Mouse (Mus musculus): ENCODE data around the gene Rnf121. TPM values are rescaled to one million over a fixed set of nuclear protein-coding genes. Genes with fewer than 3 reads are reported as not detected.

Rnf121 gene
- total RNA-seq (2021) = 10 to 100 TPM; 18.8 to 25.8 TPM
- long read RNA-seq, experiment 1, transcript Rnf121-202 (9 exons, 2,249 nt) = major isoform, 24 of 37 reads
- long read RNA-seq, experiment 1, transcript Rnf121-201 (9 exons, 2,344 nt) = minor isoform, 8 of 37 reads
- long read RNA-seq, experiment 1, partial matches to known transcripts = 0 of 37 reads
- long read RNA-seq, experiment 1, other reads (novel, unspliced or antisense) = 4 of 37 reads
- long read RNA-seq, experiment 2, transcript Rnf121-201 (9 exons, 2,344 nt) = minor isoform, 8 of 36 reads
- long read RNA-seq, experiment 2, transcript Rnf121-202 (9 exons, 2,249 nt) = major isoform, 18 of 36 reads
- long read RNA-seq, experiment 2, partial matches to known transcripts = 2 of 36 reads
- long read RNA-seq, experiment 2, other reads (novel, unspliced or antisense) = 7 of 36 reads

DNA sequence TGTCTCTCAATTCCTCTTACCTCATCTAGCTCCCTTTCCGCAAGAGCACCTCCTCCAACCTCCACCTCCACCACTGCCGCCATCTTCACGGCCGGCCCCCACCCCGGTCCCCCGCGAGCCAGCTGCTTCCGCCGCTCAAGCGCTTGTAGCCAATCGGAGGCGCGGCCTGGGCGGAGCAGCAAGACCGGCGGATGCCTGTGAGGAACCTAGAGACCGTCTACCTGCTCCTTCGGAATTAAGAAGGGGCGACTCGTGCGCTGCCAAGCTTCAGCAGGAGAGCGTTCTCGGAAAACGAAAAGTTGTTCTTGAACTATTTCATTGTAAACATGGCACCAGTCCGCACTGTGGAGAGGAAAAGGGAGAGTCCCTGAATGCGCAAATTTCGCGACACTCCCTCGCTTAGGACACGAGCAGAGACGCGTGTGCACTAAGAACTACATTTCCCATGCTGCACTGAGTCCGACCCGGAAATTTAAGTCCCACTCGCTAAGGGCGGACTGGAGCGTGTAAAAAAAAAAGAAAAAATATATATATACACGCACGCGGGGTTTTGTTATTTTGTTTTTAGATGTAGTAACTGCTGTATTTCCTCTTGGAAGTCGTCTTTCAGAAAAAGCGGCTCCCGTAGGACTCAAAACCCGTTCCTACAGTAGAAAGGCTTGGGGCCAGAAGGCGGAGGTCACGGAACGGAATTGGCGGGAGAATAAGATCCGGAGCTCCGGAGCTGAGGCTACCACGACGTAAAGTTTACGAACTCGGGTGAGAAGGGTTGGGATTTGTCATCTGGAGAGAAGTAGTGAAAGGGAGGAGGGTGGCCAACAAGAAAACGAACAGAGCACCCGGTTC lies at the start of gene Rnf121, which contains the start of the genes Xndc1 and Xntrpc:
Gene Rnf121 (minus strand): TSS at position 424 of the 846 bp plus-strand sequence.
Gene Xndc1 (plus strand): TSS at position 466 of the 846 bp plus-strand sequence.
Gene Xntrpc (plus strand): TSS at position 668 of the 846 bp plus-strand sequence.
- peak; percentile 90 for DNase-seq

DNA sequence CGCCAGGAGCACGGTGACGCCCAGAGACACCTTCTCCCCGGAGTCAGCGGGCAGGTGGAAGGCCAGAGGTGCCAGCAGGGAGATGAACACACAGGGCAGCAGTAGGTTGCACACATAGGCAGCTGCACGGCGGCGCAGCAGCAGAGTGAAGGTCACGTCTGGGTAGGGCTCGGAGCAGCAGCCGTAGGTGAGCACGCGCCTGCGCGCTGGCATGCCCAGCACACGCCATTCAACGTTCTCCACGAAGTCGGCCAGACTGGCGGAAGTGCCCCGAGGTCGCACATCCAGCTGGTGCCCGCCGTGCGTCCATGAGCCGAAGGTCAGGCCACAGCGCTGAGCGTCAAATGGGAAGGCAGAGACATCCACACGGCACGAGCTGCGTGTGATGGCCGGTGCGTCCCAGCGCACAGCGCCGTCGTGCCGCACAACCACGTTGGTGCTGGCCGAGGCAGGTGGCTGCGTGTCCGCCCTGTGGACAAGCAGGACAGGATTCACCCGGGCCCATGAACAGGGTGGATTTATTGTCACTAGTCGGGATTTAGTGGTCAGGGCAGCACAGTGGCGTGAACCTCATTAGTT lies 48.0 kb upstream of the Rnf121 start:
- DNase-seq = no peak

DNA sequence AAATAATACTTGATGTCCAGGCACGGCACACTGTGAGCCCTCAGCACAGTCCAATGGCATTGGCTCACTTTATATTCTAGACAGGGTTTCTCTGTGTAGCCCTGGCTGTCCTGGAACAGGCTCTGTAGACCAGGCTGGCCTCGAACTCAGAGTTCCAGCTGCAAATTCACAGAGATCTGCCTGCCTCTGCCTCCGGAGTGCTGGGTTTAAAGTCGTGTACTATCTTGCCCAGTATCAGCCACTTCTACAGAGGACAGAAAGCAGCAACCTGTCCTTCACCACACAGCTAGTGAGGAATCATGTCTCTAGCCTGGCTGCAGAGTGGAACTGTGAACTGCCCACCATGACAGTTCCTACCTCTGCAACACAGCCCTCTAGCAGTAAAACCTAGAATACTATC lies 44.5 kb upstream of the Rnf121 start:
- DNase-seq = no peak

- no peak for DNase-seq
Measured at GRCm38 (mm10) chr7:102109171-102109570, 43.9 kb upstream of the Rnf121 start, which contains the start of gene Art5. Gene Art5, minus strand, starts transcription at chr7:102109489.

GRCm38 (mm10) chr7:102108206-102108605 lies 42.9 kb upstream of the Rnf121 start:
- DNase-seq = no peak

- DNase-seq = no peak
Measured at GRCm38 (mm10) chr7:102106700-102107141, 41.5 kb upstream of the Rnf121 start.

DNA sequence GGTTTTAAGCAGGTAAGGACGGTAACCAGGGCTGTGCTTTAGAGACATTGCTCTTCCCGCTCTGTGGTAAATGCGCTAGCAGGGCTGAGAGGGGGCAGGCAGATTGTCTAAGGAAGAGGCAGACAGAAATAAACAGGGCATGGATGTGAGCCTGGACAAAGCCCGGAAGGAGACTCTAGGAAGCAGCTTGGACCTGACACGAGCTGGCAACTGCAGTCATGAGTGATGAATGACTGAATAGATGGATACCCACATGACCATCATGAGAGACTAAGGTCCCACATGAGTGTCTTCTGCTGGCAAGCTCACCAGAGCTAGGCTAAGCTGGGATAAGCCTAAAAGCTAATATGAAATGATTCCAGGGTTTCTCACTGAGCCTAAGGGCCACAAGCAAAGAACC lies 38.9 kb upstream of the Rnf121 start:
- no peak for DNase-seq

DNA sequence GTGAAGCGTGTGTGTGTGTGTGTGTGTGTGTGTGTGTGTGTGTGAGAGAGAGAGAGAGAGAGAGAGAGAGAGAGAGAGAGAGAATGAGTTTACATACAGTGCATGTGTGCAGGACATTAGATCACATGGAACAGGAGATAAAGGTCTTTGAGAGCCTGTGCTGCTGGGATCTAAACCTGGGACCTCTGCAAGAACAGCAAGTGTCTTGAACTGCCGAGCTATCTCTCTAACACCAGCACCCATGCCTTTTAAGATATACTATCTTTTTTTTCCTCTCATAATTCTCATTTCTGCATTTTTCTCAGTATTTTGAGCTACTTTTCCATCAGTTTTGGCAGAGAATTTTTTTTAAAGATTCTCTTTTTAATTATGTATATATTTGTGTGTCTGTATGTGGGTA lies 38.3 kb upstream of the Rnf121 start:
- DNase-seq = no peak

- DNase-seq = no peak
Measured at GRCm38 (mm10) chr7:102102696-102103095, 37.4 kb upstream of the Rnf121 start.

DNA sequence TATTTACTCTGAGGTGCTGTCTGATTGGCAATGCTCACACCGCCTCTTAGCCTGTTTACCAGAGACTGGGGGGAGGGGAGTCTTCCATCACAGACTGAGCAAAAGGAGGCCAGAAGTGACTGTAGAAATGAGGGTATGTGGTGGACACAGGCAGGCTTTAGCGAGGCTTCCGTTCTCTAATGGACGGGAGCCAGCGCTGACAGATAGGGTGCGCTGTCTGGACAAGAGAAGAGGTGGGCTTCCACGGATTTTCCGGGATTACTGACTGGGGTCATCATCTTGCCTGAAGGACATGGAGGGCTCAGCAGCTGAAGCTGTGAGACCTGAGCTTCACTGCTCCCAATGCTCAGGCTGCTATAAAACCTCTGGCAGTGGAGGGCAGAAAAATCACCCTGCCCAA lies 37.0 kb upstream of the Rnf121 start:
- DNase-seq = no peak

- peak; percentile 48 for DNase-seq
Measured at GRCm38 (mm10) chr7:102101487-102101886, 36.2 kb upstream of the Rnf121 start, which contains the start of gene Art1. Gene Art1, plus strand, starts transcription at chr7:102101743.

DNA sequence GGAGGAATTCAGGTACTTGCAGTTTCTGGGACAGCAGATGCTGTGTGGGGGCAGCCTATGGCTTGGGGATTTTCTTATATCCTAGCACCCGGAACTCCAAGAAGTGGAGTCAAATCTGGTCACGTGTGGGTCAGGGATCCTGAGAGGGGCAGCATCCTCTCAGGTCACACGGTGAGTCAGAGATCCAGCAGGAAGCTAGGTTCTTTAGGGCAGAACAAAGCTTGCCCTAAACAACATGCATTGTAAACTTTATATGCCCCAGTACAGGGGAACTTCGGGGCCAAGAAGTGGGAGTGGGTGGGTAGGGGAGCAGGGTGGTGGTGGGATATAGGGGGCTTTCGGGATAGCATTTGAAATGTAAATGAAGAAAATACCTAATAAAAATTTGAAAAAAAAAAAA lies 35.6 kb upstream of the Rnf121 start:
- DNase-seq = no peak

- no peak for DNase-seq
Measured at GRCm38 (mm10) chr7:102099760-102100661, 34.7 kb upstream of the Rnf121 start.

GRCm38 (mm10) chr7:102087336-102087735 lies 22.1 kb upstream of the Rnf121 start:
- no peak for DNase-seq

GRCm38 (mm10) chr7:102084041-102084696 lies 18.9 kb upstream of the Rnf121 start:
- DNase-seq = no peak

- DNase-seq = no peak
Measured at GRCm38 (mm10) chr7:102082816-102083215, 17.5 kb upstream of the Rnf121 start, which contains the start of gene Trpc2. Gene Trpc2, plus strand, starts transcription at chr7:102083116.

GRCm38 (mm10) chr7:102081784-102082183 lies 16.5 kb upstream of the Rnf121 start:
- no peak for DNase-seq

- no peak for DNase-seq
Measured at GRCm38 (mm10) chr7:102080311-102080710, 15.0 kb upstream of the Rnf121 start.

DNA sequence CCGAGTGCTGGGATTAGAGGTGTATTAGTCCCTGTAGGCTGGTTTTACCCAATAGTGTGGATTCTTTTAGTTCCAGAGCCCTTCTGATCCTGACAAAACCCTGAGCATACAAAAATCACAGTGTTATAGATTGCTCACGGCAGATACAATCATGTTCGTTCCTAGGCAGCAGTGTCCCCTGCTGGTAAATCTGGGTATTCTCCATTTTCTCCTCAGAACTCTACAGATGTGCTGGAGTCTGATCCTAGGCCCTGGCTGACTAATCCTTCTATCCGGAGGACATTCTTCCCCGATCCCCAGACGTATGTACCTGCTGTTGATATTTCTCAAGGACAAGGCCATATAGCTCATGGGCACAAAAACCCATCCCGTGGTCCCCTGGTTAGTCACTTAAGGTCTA lies 13.2 kb upstream of the Rnf121 start:
- no peak for DNase-seq

GRCm38 (mm10) chr7:102076714-102077296 lies 11.5 kb upstream of the Rnf121 start:
- DNase-seq = no peak

Measured in gastrocnemius, postnatal 10 days (tissue).